Mouse (Mus musculus): Measurements from ENCODE around the gene Ankrd44.

Ankrd44 gene

DNA sequence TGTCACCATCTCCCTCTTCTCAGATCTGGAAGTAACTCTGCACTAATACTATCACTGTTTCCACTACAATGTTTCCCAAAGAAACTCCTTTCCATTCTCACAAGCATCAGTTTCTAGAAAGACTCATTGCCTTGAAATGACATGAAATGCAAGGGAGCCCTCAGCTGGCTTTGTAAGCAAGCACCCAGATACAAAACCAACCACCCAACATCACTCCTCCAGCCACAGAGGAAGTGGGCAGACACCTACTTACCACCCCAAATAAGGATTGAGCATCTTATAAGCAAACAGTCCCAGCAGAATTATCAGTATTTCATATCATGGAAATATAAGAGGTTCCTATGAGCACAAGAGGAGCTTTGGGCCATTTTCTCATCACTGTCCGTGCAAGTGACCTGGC is 71.8 kb downstream of the Ankrd44 start:
- DNase-seq (ENCODE audit: extremely low read depth, insufficient read length, low spot score) = no peak

DNA sequence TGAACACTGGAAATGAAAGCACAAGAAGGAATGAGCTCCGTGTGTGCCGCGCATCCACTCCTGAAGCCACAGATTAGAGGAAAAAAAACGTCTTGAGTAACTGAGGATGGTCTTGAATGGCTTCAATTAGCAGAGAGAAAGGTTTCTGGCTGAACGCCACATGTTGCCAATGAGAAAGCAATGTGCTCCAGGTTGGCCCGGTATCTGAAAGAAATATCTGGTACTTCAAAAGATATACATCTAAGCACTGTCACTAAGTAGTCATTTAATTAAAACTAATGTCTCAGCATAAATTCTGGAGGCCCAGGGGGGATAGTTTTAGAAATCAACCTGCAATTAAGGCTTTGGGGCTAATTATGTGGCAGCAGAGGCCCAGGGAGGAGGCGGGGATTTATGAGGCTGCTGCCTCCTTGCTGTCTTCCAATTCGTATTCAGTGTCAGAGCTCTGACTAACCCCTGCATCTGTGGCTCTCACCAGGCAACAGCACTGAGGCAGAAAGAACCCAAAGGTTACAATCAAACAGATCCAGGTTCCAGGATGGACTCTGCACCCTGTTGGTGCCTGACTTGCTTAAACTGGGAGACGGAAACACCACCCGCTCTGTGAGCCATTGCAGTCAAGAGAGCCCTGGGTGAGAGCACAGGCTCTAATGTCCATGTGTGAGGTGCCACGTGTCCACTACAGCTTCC is 72.7 kb downstream of the Ankrd44 start:
- DNase-seq (ENCODE audit: extremely low read depth, insufficient read length, low spot score) = no peak

DNA sequence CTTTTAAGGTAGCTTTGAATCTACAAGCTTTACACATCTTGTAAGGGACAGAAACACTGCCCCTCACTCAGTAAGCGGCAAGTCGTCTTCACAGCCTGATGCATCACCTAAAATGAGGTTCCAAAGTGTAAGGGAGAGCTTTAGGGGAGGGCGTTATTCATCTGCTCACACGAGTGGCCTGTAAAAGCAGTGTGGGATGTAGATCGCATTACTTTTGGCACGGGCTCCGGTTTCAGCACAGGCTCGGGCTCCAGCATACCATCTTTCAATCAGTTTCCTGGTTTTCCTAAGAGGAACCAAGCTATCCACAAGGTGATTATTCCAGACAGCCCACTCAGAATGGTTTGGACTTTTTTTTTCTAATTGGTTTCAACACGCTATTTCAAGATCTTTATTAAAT is 74.6 kb downstream of the Ankrd44 start:
- DNase-seq (ENCODE audit: extremely low read depth, insufficient read length, low spot score) = no peak

DNA sequence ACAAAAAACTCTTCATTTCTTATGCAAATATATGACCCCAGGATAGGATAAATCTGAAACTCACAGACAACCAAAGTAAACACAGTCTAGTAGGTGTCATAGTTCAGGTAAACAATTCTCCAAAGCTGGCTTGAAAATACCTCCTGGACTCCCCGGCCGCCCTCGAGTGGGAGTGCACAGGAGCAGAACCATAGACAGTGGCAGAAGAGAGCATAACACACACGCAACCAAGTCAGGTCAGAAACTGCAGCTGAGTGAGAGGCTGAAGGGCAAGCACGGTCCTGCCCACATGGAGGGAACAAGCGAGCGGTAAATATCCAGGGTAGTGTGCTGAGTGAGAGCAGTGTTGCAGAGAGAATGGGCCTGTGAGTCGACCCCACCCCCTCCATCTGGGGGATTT is 76.1 kb downstream of the Ankrd44 start:
- DNase-seq (ENCODE audit: extremely low read depth, insufficient read length, low spot score) = no peak

DNA sequence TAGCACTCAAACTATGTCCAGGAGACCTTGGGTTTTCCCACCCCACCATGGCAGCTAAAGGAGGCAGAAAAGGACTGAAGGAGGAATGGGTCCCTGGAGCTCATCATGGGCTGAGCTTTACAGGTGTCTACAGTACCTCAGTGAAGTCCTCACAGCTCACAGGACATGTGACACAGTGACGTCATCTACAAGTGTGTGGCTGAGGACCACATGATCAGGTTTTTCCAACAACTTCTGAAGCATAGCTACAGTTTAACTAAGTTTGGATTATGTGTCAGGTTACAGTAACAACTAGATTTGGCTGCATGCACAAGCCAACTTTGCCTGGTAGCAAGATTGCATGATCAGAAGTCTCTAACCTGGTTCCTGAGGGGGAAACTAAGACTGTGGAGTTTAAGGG is 78.9 kb downstream of the Ankrd44 start:
- no peak for DNase-seq (ENCODE audit: extremely low read depth, insufficient read length, low spot score)

DNA sequence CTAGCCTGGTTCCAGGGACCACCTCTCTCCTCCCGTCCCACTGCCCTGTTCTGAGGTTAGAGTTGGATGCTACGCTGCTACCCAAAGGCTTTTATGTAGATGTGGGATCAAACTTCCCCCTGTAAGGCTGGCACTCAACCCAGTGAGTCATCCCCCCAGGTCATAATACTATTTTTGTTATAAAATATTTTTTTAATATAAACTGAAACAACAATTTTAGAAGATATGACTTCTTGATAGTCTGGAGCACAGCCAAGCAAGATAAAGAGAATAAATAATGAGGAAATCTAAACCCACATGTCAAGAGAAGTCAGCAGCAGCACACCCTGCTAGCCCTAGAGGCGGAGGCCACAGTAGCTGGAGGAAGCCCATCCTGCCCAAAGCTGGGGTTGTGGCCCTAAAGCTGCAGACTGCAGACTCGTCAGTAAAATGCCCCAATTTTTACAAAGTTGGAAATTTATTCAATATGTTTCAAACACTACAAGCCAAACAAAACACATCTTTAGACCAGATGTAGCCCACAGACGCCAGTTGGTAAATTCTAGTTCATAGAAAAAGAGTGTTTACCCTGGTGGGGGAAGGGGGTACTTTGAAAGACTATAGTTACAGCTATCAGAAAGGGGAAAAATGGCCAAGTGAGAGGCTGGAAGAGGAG is 79.7 kb downstream of the Ankrd44 start:
- DNase-seq (ENCODE audit: extremely low read depth, insufficient read length, low spot score) = no peak

DNA sequence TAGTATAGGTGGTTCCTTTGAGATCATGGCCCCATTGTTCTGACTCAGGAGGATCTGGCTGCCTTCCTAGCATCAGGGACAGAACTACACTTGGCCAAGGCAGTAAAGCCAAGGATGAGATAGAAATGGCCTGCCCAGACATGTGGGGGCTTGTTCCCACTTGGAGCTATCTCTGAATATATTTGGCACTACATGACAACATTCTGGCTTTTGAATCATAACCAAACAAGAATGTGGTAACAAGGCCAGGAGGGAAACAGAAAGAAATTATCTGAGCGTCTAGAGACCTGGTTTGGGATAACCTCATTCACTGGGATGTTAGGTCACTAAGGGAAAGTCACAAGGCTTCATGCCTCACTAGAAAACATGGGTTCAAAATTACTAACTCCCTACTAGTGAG is 81.8 kb downstream of the Ankrd44 start:
- no peak for DNase-seq (ENCODE audit: extremely low read depth, insufficient read length, low spot score)

DNA sequence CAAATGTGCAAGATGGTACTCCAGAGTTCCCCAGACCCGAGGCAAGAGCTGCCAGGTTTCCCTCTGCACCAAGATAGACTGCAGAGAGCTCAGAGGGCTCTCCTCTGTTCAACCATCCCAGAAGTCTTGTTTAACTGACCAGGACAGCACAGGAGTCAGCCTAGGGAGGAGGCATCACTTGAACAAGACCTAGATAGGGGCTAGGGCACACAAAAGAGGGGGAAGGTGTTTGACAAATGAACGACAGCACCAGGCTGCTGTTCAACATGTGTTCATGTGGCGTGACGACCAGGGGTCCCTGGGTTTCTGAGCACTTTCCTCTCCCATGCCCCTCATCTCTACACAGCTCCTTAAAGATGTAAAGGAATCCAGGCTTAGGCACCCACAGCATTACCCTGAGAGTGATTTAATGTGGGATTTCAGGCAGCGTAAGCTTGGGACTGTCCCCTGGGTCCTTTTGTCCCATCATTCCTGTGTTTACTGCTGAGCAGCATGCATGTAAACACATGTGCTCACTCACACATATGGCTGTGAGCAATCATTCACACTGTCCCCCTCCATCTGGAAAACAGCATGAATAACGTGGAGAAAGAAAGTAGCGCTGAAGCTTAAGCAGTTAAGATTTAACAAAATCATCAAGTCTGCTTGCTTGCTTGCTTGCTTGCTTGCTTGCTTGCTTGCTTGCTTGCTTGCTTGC is 83.3 kb downstream of the Ankrd44 start:
- DNase-seq (ENCODE audit: extremely low read depth, insufficient read length, low spot score) = no peak

DNA sequence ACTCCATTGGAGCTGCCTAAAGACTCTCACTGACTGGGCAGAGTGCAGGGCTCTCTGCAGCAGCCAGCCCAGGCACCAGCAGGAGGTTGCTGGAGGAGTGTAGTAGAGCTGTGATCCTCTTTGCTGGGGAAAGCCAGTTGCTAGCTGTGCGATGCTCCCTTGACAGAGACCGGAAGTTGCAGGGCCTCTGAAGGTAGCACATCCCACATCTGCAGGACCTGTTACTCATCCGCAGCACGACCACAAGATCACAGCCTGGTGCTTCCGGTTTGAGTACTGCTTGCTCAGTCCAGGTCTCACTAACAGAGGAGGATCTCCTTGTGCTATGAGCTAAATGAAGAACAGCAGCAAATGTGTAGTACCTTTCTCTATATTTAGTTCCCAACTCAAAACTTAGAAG is 84.4 kb downstream of the Ankrd44 start:
- DNase-seq (ENCODE audit: extremely low read depth, insufficient read length, low spot score) = no peak

DNA sequence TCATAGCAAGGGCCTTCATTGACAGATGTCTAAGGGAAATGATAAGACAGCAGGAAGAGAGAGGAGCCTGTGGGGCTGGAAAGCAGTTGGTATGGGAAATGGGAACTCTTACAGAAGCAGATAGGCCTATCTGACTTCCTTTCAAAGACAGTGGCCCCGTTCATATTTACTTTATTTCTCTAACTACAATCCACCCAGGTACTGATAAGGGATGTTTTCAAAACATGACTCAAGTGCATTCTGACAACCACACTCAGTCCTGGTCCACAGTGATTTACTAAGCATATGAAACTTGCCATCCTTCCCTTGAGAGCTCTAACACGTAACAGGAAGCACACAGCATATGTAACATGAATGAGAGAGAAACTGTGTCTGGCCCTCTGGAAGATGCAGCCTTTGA is 86.1 kb downstream of the Ankrd44 start:
- DNase-seq (ENCODE audit: extremely low read depth, insufficient read length, low spot score) = no peak

DNA sequence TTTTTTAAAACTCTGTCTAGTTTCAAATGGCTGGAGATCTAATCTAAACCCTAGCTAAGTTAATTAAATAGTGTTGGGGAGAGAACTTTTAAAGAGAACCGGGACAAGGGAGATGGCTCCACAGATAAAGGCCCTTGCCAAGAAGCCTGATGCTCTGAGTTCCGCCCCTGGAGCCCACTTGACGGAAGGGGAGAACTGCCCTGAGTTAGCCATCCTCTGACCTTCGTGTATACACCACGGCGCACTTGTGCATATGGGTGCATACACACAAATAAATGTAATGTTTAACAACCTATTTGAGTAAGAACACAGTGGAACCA is 87.7 kb downstream of the Ankrd44 start:
- DNase-seq (ENCODE audit: extremely low read depth, insufficient read length, low spot score) = no peak

DNA sequence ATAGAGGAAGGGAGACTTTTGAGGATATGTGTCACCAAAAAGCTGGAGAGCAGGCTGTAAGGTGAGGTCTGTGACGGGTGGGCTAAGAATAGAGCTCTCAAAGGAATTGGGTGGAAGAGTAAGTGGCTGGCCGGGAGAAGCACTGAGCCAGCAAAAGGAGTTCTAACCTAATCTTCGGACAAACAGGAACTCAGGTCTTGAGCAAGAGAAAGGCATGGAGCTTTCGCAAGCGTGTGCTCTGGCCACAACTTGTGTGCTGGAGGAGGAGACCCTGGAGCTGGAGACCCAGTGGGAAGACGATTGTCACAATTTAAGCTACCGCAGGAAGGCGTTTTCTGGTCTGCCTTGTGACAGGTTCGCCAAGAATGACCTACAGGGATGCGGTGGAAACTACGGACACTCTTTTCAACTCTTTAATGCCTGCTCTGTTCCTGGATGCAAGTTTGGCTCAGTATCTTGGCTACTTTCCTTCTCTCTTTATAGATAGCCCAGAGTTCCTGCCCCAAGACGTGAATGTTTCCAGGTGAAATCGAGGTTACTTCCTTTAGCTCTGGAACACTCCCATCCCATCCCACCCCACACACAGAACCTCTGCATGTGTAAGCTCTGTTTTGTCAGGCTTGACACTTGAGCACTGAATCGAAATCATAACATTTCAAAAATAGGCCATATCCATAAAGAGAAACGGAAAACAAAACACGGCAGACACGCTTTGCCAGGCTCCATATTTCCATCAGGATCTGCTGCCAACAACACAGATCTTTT is 88.3 kb downstream of the Ankrd44 start:
- DNase-seq (ENCODE audit: extremely low read depth, insufficient read length, low spot score) = no peak

DNA sequence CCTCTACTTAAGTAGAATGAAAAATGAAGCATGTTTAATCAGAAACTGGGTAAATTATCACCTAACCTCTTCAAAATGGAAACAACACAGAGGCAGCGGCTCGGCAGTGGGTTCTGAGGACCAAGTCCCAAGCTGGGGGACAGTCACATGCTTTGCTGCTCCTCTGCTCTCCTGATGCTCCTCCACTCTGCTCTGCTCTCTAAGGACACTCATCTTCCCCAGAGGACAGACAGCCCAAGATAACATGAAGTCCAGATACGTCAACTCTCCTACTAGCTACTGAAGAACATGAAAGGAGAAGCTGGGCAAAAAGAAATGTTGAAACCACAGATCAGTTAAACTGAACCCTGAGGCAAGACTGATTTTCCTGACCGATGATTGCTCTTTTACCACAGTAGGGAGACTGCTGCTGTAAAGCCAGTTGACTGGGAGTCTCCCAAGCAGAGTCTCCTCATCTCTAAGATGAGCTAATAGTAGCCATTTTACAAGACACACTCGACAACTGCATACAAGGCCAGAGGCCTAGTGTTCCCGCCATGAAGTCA is 90.5 kb downstream of the Ankrd44 start:
- no peak for DNase-seq (ENCODE audit: extremely low read depth, insufficient read length, low spot score)

DNA sequence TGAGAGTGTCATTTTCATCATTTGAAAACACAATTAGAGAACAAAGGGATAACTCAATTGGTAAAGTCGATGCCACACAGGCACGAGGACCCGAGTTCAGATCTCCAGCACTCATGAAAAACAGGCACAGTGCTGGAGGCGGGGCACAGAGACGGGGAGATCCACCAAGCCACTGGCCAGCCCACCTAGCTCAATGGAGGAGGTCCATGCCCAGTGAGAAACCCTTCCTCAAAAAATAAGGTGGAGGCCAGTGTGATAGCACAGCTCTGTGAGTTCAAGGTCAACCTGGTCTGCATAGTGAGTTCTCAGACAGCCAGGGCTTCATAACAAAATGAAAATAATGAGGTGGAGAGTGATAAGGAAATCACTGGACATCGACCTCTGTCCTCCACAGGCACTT is 93.0 kb downstream of the Ankrd44 start:
- DNase-seq (ENCODE audit: extremely low read depth, insufficient read length, low spot score) = no peak

DNA sequence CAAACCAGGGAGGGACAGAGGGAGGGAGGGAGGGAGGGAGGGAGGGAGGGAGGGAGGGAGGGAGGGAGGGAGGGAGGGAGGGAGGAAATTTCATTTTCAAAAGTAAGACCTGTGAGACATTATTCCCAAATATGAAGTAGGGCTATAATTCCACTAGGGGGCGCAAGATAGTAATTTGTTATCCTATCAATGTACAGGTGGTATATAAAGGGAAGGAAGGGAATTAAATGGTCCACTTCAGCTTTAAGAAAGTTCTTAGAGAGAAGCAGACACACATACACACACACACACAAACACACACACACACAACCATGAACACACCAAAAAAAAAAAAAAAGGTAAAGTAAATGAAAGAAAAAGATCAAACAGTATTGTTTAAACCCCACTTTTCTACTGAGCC is 93.4 kb downstream of the Ankrd44 start:
- no peak for DNase-seq (ENCODE audit: extremely low read depth, insufficient read length, low spot score)

DNA sequence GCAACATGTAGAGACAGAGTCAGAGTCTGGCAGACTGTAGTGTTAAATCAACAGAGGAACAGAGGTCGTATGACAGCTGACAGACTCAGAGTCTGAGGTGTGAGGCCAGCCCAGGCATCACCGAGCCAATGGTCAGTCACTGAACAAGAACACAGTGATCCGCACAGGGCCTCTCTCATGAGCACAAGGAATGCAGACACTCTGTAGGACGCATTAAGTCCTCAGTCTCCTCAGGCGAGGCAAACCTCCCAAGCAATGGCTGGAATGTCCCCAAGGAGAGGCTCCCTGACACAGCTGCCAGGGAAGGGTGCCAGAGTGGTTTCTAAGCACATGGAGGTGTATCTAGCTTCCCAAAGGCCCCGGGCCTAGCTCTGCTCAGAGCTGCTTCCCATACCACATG is 96.0 kb downstream of the Ankrd44 start:
- DNase-seq (ENCODE audit: extremely low read depth, insufficient read length, low spot score) = peak; percentile 11

DNA sequence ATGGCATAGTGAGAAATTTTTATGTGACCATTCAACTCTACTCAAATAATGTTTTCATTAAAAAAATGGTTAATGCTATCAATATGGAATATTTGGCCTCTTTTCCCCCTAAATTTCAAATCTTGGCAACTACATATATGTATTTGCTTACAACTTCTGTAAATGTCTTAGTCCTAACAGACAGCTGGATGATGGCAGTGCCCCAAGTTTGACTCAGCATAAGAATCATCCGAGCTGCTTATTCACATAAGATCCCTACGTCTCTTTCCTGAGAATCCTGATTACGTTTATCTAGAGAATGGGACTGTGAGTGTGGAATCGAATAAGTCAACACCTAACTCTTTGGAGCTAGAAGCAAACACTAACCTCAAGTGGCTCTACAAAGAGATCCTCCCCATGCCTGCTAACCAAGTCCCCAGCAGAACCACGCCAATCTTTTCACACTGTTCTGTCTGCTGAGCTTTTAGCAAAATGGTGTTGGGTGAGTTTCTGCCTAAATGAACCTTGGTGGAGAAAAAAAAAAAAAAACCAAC is 96.4 kb downstream of the Ankrd44 start:
- no peak for DNase-seq (ENCODE audit: extremely low read depth, insufficient read length, low spot score)

DNA sequence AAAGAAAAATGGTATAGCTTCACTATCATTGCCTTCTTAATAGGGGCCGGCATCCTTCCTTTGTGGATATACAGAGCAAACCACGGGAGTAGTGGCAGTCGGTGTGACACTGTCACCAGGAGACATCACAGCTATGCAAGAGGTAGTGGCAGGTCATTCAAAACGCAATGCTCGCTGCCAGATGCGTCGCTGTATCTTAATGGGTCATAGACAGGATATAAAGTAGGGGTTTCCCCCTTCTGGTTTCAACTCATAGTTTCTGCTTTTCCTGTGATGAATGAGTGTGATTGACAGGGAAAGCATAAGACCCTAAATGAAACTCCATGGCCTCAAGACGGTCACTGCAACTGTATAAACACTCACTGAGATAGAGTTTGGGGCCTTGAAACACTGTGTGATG is 98.4 kb downstream of the Ankrd44 start:
- no peak for DNase-seq (ENCODE audit: extremely low read depth, insufficient read length, low spot score)

DNA sequence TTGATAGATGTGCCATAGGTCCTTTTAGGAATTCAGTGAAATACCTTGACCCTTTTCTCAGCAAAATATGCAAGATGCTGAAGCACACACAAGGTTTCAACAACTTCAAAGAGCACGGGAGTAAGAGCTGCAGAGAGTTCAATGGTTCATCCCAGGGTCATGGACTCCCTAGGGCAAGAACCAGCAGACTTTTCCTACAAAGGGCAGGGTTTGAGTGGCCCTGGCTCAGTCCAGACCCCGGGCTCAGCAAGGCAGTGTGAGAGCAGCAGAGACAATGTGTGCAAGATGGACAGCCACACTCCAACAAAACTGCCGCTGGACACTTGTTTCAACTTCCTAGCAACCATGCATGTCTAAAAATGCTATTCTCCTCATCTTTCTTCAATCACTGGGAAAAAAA is 98.8 kb downstream of the Ankrd44 start:
- DNase-seq (ENCODE audit: extremely low read depth, insufficient read length, low spot score) = no peak

DNA sequence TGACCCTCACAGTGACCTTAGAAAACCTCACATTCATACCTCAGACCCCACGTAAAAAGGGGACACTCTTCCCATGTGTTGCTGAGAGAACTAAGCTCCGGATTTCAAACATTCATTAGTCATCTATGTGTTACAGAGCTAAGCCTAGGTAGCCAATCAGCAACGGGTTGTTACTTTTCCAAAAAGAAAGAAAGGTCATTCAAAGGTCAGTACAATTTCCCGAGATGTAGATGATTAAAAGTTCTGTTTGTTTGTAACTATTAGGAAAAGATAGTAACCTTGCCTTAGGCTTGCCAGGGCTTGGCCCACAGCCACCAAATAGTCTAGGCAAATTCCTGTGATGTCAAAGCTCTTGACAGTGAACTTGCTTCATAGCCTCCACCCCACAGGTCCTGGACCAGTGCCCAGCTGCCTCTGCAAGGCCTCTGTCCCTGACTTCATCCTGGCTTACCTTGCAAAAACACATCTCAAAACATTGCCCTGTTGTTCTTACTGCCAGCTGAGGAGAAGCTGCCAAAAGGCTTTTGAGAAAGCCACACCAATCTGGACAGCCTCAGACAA is 99.7 kb downstream of the Ankrd44 start:
- DNase-seq (ENCODE audit: extremely low read depth, insufficient read length, low spot score) = peak; percentile 37
